Mouse (Mus musculus) midbrain, postnatal 0 days (tissue): Measurements from ENCODE around the gene Tspear. TPM values are rescaled to one million over a fixed set of nuclear protein-coding genes. Genes with fewer than 3 reads are reported as not detected.

ENCODE experiments used
- ATAC-seq: fragments of 200-750 bp; cut with Nextera tagmentation; 2 replicates; pipeline ENCODE4 v1.8.0; 2017; ENCODE audit warnings: moderate number of reproducible peaks, mild to moderate bottlenecking, moderate TSS enrichment, moderate library complexity; ENCODE audit not compliant: low FRiP score
- DNase-seq: peaks from one replicate; pipeline ENCODE4 v3.0.0-alpha.2; 2015; ENCODE audit warnings: low spot score
- H3K27ac ChIP-seq: fragments of 300-500 bp; sonication (generic); 2 replicates; pipeline ENCODE4 v1.5.1; 2014; ENCODE audit warnings: low read depth, mild to moderate bottlenecking, low read length, mixed read lengths
- H3K27me3 ChIP-seq: fragments of 300-500 bp; sonication (generic); 2 replicates; pipeline ENCODE4 v1.6.1; 2014; ENCODE audit warnings: low read length, control low read depth, mixed read lengths; ENCODE audit not compliant: insufficient read depth
- H3K36me3 ChIP-seq: fragments of 300-500 bp; sonication (generic); 2 replicates; pipeline ENCODE4 v1.6.1; 2014; ENCODE audit warnings: low read length, control low read depth, mixed read lengths; ENCODE audit not compliant: insufficient read depth
- H3K4me1 ChIP-seq: fragments of 300-500 bp; sonication (generic); 2 replicates; pipeline ENCODE4 v1.6.1; 2014; ENCODE audit warnings: mild to moderate bottlenecking, control low read depth, antibody characterized with exemption, low read length, mixed read lengths; ENCODE audit not compliant: insufficient read depth
- H3K4me2 ChIP-seq: fragments of 300-500 bp; sonication (generic); 2 replicates; pipeline ENCODE4 v1.6.1; 2014; ENCODE audit warnings: low read depth, mild to moderate bottlenecking, low read length, mixed read lengths; ENCODE audit not compliant: poor library complexity, severe bottlenecking
- H3K4me3 ChIP-seq: fragments of 300-500 bp; sonication (generic); 2 replicates; pipeline ENCODE4 v1.5.1; 2014; ENCODE audit warnings: low read depth, mild to moderate bottlenecking, low read length, moderate library complexity
- H3K9ac ChIP-seq: fragments of 300-500 bp; sonication (generic); replicated peaks from 2 replicates; pipeline ENCODE4 v1.6.1; 2014; ENCODE audit warnings: mild to moderate bottlenecking, low read length, moderate library complexity, mixed read lengths; ENCODE audit not compliant: poor library complexity, severe bottlenecking
- H3K9me3 ChIP-seq: fragments of 300-500 bp; sonication (generic); 2 replicates; pipeline ENCODE4 v1.6.1; 2016; ENCODE audit warnings: low read length, control low read depth
- CTCF ChIP-seq: IDR thresholded peaks from 2 replicates; pipeline ENCODE4 v1.5.1; 2016; ENCODE audit warnings: antibody characterized with exemption, mild to moderate bottlenecking
- WGBS: fragments of 180-500 bp; shearing (Covaris S2); extraction: QIAGEN DNeasy Blood & Tissue Kit; methylation state at CpG from one replicate; pipeline ENCODE4 v1.1.7; 2014; 5-methylcytosine and 5-hydroxymethylcytosine counted together
- polyA plus RNA-seq: library from polyadenylated mRNA; unstranded; fragments of >200 nt; fragmentation: Nextera tagmentation; extraction: Ambion mirVana; gene quantifications from 2 replicates; pipeline ENCODE4 v1.2.1, GENCODE M21; 2015
- total RNA-seq: library from RNA; depleted of rRNA; stranded (reverse); fragments of >200 nt; gene quantifications from 2 replicates; pipeline ENCODE4 v1.2.3, GENCODE M21; 2014; rRNA removed

Tspear gene
- total RNA-seq (0.66 and 1.5 TPM in 2 replicates), polyA plus RNA-seq (0.63 and 1.3 TPM in 2 replicates)

GRCm38 (mm10) chr10:77685895-77686664 is at the start of gene Tspear:
TSS of gene Tspear (plus strand) at chr10:77686569.
- Histone ChIP-seq H3K4me3 (no peak within 1 kb of the TSS), H3K4me2 (no peak within 1 kb of the TSS), H3K9ac (no peak within 1 kb of the TSS), H3K4me1 (0 out of 2 replicates have a peak, but pooled peaks cover 3% of the 10 kb centered on the region), H3K9me3 (no peaks in the 10 kb centered on the region), H3K27ac (no peak within 1 kb of the TSS), H3K27me3 (peaks cover 14% of the 10 kb centered on the region), H3K36me3 (no peaks in the 10 kb centered on the region)
- no peak for TF ChIP-seq CTCF
- no peak for DNase-seq
- 11% methylated on average over 22 of the region's 22 CpGs for WGBS
- no peak for ATAC-seq

DNA sequence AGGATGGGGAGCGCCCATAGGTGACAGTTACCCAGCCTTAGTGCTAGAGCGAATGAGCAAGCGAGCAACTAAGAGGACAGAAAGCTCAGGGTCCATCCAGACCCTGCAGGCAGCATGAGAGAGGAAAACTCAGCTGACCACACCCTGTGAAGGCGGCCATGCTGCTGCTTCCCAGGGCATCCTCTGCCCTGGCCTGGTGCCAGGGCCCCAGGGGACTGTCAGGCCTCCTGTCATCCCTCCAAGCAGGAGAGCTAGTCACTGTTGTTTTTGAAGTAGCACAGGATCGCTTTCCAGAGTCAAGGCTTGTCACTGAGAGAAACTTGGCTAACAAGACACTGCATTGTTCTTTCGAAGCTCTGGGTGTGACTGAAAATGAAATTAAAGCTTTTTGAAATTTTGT is 47.4 kb upstream of the Tspear start:
- peaks cover 51% of the 10 kb centered on the region for H3K36me3 ChIP-seq
- H3K27ac ChIP-seq = no peak overlapping the region
- 70% methylated on average over 6 of the region's 6 CpGs for WGBS
- no peak for TF ChIP-seq CTCF
- no peaks in the 10 kb centered on the region for H3K4me1 ChIP-seq
- no peak overlapping the region for H3K9ac ChIP-seq
- H3K27me3 ChIP-seq = no peaks in the 10 kb centered on the region
- ATAC-seq (no peak), DNase-seq (no peak)
- H3K4me3 ChIP-seq = no peak overlapping the region
- no peak overlapping the region for H3K4me2 ChIP-seq
- no peaks in the 10 kb centered on the region for H3K9me3 ChIP-seq

DNA sequence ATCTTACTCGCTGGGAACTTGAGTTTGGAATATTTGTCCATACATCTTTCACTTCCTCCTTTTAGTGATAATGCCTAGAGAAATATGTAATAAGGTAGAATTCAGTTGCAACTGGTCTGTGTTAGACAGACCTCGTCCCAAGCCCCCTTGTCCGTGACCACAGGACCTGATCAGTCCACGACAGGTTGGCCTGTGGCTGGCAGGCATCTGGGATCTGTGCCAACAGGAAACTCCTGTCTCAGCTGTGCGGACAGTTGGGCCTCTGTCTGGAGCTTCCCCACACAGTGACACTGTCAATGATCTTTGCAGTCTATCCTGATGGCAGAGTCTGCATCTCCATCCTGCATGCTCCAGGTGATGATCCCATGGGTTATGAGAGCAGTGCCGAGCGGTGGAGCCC is 43.2 kb upstream of the Tspear start:
- Histone ChIP-seq H3K27me3 (no peaks in the 10 kb centered on the region), H3K9ac (no peak overlapping the region), H3K4me3 (no peak overlapping the region), H3K9me3 (no peaks in the 10 kb centered on the region), H3K36me3 (peaks cover 60% of the 10 kb centered on the region), H3K4me2 (no peak overlapping the region), H3K27ac (no peak overlapping the region), H3K4me1 (no peaks in the 10 kb centered on the region)
- TF ChIP-seq CTCF = no peak
- DNase-seq (no peak), ATAC-seq (no peak)
- WGBS = 81% methylated on average over 7 of the region's 7 CpGs

- H3K27me3 ChIP-seq = no peaks in the 10 kb centered on the region
- no peak overlapping the region for H3K4me3 ChIP-seq
- no peaks in the 10 kb centered on the region for H3K4me1 ChIP-seq
- H3K36me3 ChIP-seq = peaks cover 56% of the 10 kb centered on the region
- no peak for ATAC-seq
- no peaks in the 10 kb centered on the region for H3K9me3 ChIP-seq
- no peak for TF ChIP-seq CTCF
- no peak for DNase-seq
- no peak overlapping the region for H3K4me2 ChIP-seq
- 96% methylated on average over 5 of the region's 5 CpGs for WGBS
- H3K9ac ChIP-seq = no peak overlapping the region
- no peak overlapping the region for H3K27ac ChIP-seq
Observed at GRCm38 (mm10) chr10:77645571-77645970, 40.8 kb upstream of the Tspear start.

DNA sequence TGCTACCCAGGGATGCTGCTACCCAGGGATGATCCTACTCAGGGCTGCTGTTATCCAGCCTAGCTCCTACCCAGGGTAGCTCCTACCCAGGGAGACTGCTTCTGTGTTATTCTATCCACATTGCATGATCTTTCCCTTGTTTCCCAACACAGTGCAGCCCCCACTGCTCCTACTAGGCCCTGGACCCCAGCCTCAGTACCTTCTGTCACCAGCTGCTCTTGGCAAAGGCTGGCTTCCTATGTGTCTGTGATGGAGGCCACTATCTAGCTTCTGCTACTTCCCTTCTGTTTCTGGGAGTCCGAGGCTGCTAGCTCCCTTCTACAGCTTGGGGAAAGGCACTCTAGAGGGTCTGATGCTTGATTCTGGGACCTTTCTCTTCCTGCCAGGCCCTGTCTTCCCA is 38.9 kb upstream of the Tspear start:
- ATAC-seq (no peak), DNase-seq (no peak)
- WGBS = 76% methylated on average over 1 of the region's 1 CpGs
- Histone ChIP-seq H3K4me2 (no peak overlapping the region), H3K9me3 (no peaks in the 10 kb centered on the region), H3K27me3 (no peaks in the 10 kb centered on the region), H3K4me3 (no peak overlapping the region), H3K9ac (no peak overlapping the region), H3K36me3 (peaks cover 43% of the 10 kb centered on the region), H3K27ac (no peak overlapping the region), H3K4me1 (no peaks in the 10 kb centered on the region)
- no peak for TF ChIP-seq CTCF

- no peak for ATAC-seq
- H3K4me2 ChIP-seq = no peak overlapping the region
- H3K27me3 ChIP-seq = no peaks in the 10 kb centered on the region
- 88% methylated on average over 8 of the region's 8 CpGs for WGBS
- H3K4me3 ChIP-seq = no peak overlapping the region
- H3K9me3 ChIP-seq = no peaks in the 10 kb centered on the region
- no peak overlapping the region for H3K27ac ChIP-seq
- DNase-seq = no peak
- no peak for TF ChIP-seq CTCF
- no peak overlapping the region for H3K9ac ChIP-seq
- H3K4me1 ChIP-seq = no peaks in the 10 kb centered on the region
- H3K36me3 ChIP-seq = peaks cover 40% of the 10 kb centered on the region
Observed at GRCm38 (mm10) chr10:77647901-77648300, 38.5 kb upstream of the Tspear start.
